Mouse (Mus musculus): ENCODE data around the gene Phf24. TPM values are rescaled to one million over a fixed set of nuclear protein-coding genes. Genes with fewer than 3 reads are reported as not detected.

Phf24 gene
- polyA plus RNA-seq, 1 experiment from 2014 or later: 0.62 TPM

GRCm38 (mm10) chr4:42915966-42916365, 494 bp upstream of the Phf24 start:
- Histone ChIP-seq H3K4me2 (no peak overlapping the region), H3K27me3 (peaks cover 58% of the 10 kb centered on the region), H3K4me3 (no peak overlapping the region), H3K36me3 (no peaks in the 10 kb centered on the region), H3K27ac (no peak overlapping the region), H3K9me3 (no peaks in the 10 kb centered on the region), H3K9ac (no peak overlapping the region), H3K4me1 (peaks cover 4% of the 10 kb centered on the region; the same call in 1 of the 2 replicates)
- 85% methylated on average over 1 of the region's 1 CpGs for WGBS
- ATAC-seq (ENCODE audit: borderline replicate concordance, extremely low read depth, low FRiP score, low TSS enrichment): no peak

- peaks cover 58% of the 10 kb centered on the region for H3K27me3 ChIP-seq
- no peaks in the 10 kb centered on the region for H3K36me3 ChIP-seq
- H3K27ac ChIP-seq: no peak overlapping the region
- 5% methylated on average over 16 of the region's 26 CpGs for WGBS
- H3K4me3 ChIP-seq: peak overlapping the region; percentile 59
- peak overlapping the region; percentile 94 for H3K4me2 ChIP-seq
- peak overlapping the region; percentile 53 for H3K9ac ChIP-seq
- ATAC-seq (ENCODE audit: borderline replicate concordance, extremely low read depth, low FRiP score, low TSS enrichment): peak; percentile 65
- H3K4me1 ChIP-seq: peaks cover 4% of the 10 kb centered on the region; the same call in 1 of the 2 replicates
- H3K9me3 ChIP-seq: no peaks in the 10 kb centered on the region
Observed at GRCm38 (mm10) chr4:42917402-42917774, 928 bp downstream of the Phf24 start.

- Histone ChIP-seq H3K36me3 (no peaks in the 10 kb centered on the region), H3K4me1 (peaks cover 4% of the 10 kb centered on the region; the same call in 1 of the 2 replicates), H3K9me3 (no peaks in the 10 kb centered on the region), H3K9ac (no peak overlapping the region), H3K4me2 (no peak overlapping the region), H3K27ac (no peak overlapping the region), H3K4me3 (no peak overlapping the region), H3K27me3 (peaks cover 42% of the 10 kb centered on the region)
- 39% methylated on average over 9 of the region's 9 CpGs for WGBS
- no peak for ATAC-seq (ENCODE audit: borderline replicate concordance, extremely low read depth, low FRiP score, low TSS enrichment)
Observed at GRCm38 (mm10) chr4:42920726-42921125, 4.3 kb downstream of the Phf24 start.

- peaks cover 34% of the 10 kb centered on the region for H3K27me3 ChIP-seq
- H3K9me3 ChIP-seq: no peaks in the 10 kb centered on the region
- 69% methylated on average over 2 of the region's 2 CpGs for WGBS
- no peak overlapping the region for H3K4me2 ChIP-seq
- no peak overlapping the region for H3K9ac ChIP-seq
- peaks cover 2% of the 10 kb centered on the region; the same call in 1 of the 2 replicates for H3K4me1 ChIP-seq
- H3K27ac ChIP-seq: no peak overlapping the region
- no peaks in the 10 kb centered on the region for H3K36me3 ChIP-seq
- no peak for ATAC-seq (ENCODE audit: borderline replicate concordance, extremely low read depth, low FRiP score, low TSS enrichment)
- no peak overlapping the region for H3K4me3 ChIP-seq
Observed at GRCm38 (mm10) chr4:42921536-42921935, 5.1 kb downstream of the Phf24 start.

GRCm38 (mm10) chr4:42922056-42922455, 5.6 kb downstream of the Phf24 start:
- H3K4me2 ChIP-seq: no peak overlapping the region
- no peak overlapping the region for H3K4me3 ChIP-seq
- ATAC-seq (ENCODE audit: borderline replicate concordance, extremely low read depth, low FRiP score, low TSS enrichment): no peak
- H3K27ac ChIP-seq: no peak overlapping the region
- no peaks in the 10 kb centered on the region for H3K9me3 ChIP-seq
- WGBS: 64% methylated on average over 6 of the region's 6 CpGs
- H3K4me1 ChIP-seq: no peaks in the 10 kb centered on the region; the same call in 1 of the 2 replicates
- peaks cover 29% of the 10 kb centered on the region for H3K27me3 ChIP-seq
- H3K9ac ChIP-seq: no peak overlapping the region
- no peaks in the 10 kb centered on the region for H3K36me3 ChIP-seq

GRCm38 (mm10) chr4:42922461-42922860, 6.0 kb downstream of the Phf24 start:
- WGBS: 84% methylated on average over 8 of the region's 8 CpGs
- no peak overlapping the region for H3K4me2 ChIP-seq
- no peaks in the 10 kb centered on the region; the same call in 1 of the 2 replicates for H3K4me1 ChIP-seq
- no peak for ATAC-seq (ENCODE audit: borderline replicate concordance, extremely low read depth, low FRiP score, low TSS enrichment)
- peaks cover 25% of the 10 kb centered on the region for H3K27me3 ChIP-seq
- no peaks in the 10 kb centered on the region for H3K9me3 ChIP-seq
- no peak overlapping the region for H3K4me3 ChIP-seq
- H3K9ac ChIP-seq: no peak overlapping the region
- no peak overlapping the region for H3K27ac ChIP-seq
- H3K36me3 ChIP-seq: no peaks in the 10 kb centered on the region

- 69% methylated on average over 13 of the region's 13 CpGs for WGBS
Observed at GRCm38 (mm10) chr4:42924095-42924710, 7.7 kb downstream of the Phf24 start.

GRCm38 (mm10) chr4:42928209-42928608, 11.7 kb downstream of the Phf24 start:
- Histone ChIP-seq H3K4me2 (no peak overlapping the region), H3K4me3 (no peak overlapping the region), H3K9me3 (no peaks in the 10 kb centered on the region), H3K4me1 (no peaks in the 10 kb centered on the region), H3K9ac (no peak overlapping the region), H3K27ac (no peak overlapping the region), H3K36me3 (no peaks in the 10 kb centered on the region), H3K27me3 (peaks cover 5% of the 10 kb centered on the region; the same call in 1 of the 2 replicates)
- 80% methylated on average over 5 of the region's 5 CpGs for WGBS
- no peak for ATAC-seq (ENCODE audit: borderline replicate concordance, extremely low read depth, low FRiP score, low TSS enrichment)

More at GRCm38 (mm10) chr4:42924095-42924710, 7.7 kb downstream of the Phf24 start:
- no peaks in the 10 kb centered on the region; the same call in 1 of the 2 replicates for H3K4me1 ChIP-seq
- ATAC-seq (ENCODE audit: borderline replicate concordance, extremely low read depth, low FRiP score, low TSS enrichment): no peak
- H3K9ac ChIP-seq: no peak overlapping the region
- no peaks in the 10 kb centered on the region for H3K9me3 ChIP-seq
- H3K27ac ChIP-seq: no peak overlapping the region
- no peak overlapping the region for H3K4me3 ChIP-seq
- peaks cover 8% of the 10 kb centered on the region; the same call in 1 of the 2 replicates for H3K27me3 ChIP-seq
- H3K4me2 ChIP-seq: no peak overlapping the region
- H3K36me3 ChIP-seq: no peaks in the 10 kb centered on the region

- 84% methylated on average over 9 of the region's 9 CpGs for WGBS
- no peak overlapping the region for H3K9ac ChIP-seq
Observed at GRCm38 (mm10) chr4:42928952-42929351, 12.5 kb downstream of the Phf24 start.

GRCm38 (mm10) chr4:42932229-42932969, 15.9 kb downstream of the Phf24 start:
- Histone ChIP-seq H3K4me2 (no peak overlapping the region), H3K9ac (no peak overlapping the region), H3K36me3 (no peaks in the 10 kb centered on the region), H3K4me1 (0 out of 2 replicates have a peak, but pooled peaks cover 4% of the 10 kb centered on the region), H3K4me3 (no peak overlapping the region), H3K27ac (no peak overlapping the region), H3K9me3 (no peaks in the 10 kb centered on the region), H3K27me3 (peaks cover 19% of the 10 kb centered on the region; the same call in 1 of the 2 replicates)
- ATAC-seq (ENCODE audit: borderline replicate concordance, extremely low read depth, low FRiP score, low TSS enrichment): no peak
- whole genome bisulfite sequencing: 57% methylated on average over 8 of the region's 8 CpGs

More at GRCm38 (mm10) chr4:42928952-42929351, 12.5 kb downstream of the Phf24 start:
- ATAC-seq (ENCODE audit: borderline replicate concordance, extremely low read depth, low FRiP score, low TSS enrichment): no peak
- H3K27me3 ChIP-seq: peaks cover 7% of the 10 kb centered on the region; the same call in 1 of the 2 replicates
- no peak overlapping the region for H3K4me2 ChIP-seq
- 0 out of 2 replicates have a peak, but pooled peaks cover 4% of the 10 kb centered on the region for H3K4me1 ChIP-seq
- H3K36me3 ChIP-seq: no peaks in the 10 kb centered on the region
- H3K4me3 ChIP-seq: no peak overlapping the region
- H3K9me3 ChIP-seq: no peaks in the 10 kb centered on the region
- no peak overlapping the region for H3K27ac ChIP-seq

GRCm38 (mm10) chr4:42933630-42934029, 17.2 kb downstream of the Phf24 start:
- H3K4me2 ChIP-seq: peak overlapping the region; percentile 44
- H3K27me3 ChIP-seq: peaks cover 20% of the 10 kb centered on the region; the same call in 1 of the 2 replicates
- 4% methylated on average over 22 of the region's 22 CpGs for WGBS
- H3K9ac ChIP-seq: no peak overlapping the region
- no peak overlapping the region for H3K27ac ChIP-seq
- 0 out of 2 replicates have a peak, but pooled peaks cover 4% of the 10 kb centered on the region for H3K4me1 ChIP-seq
- no peaks in the 10 kb centered on the region for H3K9me3 ChIP-seq
- peak overlapping the region; percentile 13; the same call in 1 of the 2 replicates for H3K4me3 ChIP-seq
- no peaks in the 10 kb centered on the region for H3K36me3 ChIP-seq
- ATAC-seq (ENCODE audit: borderline replicate concordance, extremely low read depth, low FRiP score, low TSS enrichment): peak; percentile 27; the same call in 1 of the 2 replicates

GRCm38 (mm10) chr4:42941396-42941795, 24.9 kb downstream of the Phf24 start:
- H3K27ac ChIP-seq: no peak overlapping the region
- no peak for ATAC-seq (ENCODE audit: borderline replicate concordance, extremely low read depth, low FRiP score, low TSS enrichment)
- H3K4me2 ChIP-seq: no peak overlapping the region
- no peaks in the 10 kb centered on the region for H3K4me1 ChIP-seq
- no peak overlapping the region for H3K4me3 ChIP-seq
- peaks cover 16% of the 10 kb centered on the region; the same call in 1 of the 2 replicates for H3K27me3 ChIP-seq
- H3K9me3 ChIP-seq: no peaks in the 10 kb centered on the region
- WGBS: 77% methylated on average over 7 of the region's 7 CpGs
- no peaks in the 10 kb centered on the region for H3K36me3 ChIP-seq
- no peak overlapping the region for H3K9ac ChIP-seq
